Mouse (Mus musculus): ENCODE measurements around the gene E4f1. TPM values are rescaled to one million over a fixed set of nuclear protein-coding genes. Genes with fewer than 3 reads are reported as not detected.

Gene E4f1
- polyA plus RNA-seq, 1 experiment from 2014 or later: 35.4 TPM

DNA sequence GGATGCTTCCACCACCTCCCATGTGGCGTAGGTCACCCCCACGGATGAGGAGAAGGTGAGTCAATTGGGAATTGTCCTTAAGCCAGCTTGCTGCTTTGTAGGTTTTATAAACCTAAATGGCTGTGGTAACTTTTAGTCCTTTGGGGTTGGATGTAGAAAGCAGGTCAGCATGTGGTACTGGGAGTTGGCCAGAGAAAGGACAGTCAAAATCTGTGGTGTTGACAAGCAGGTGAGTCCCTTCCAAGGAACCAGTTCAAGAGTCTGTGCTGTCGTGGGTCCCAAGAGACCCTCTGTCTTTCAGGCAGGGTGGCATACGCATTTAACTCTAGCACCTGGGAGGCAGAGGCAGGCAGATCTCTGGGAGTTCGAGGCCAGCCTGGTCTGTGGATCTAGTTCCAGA is 45.6 kb downstream of the E4f1 start:
- Histone ChIP-seq H3K9ac (no peak overlapping the region), H3K36me3 (peaks cover 57% of the 10 kb centered on the region), H3K4me3 (no peak overlapping the region), H3K27me3 (no peaks in the 10 kb centered on the region), H3K4me1 (peaks cover 16% of the 10 kb centered on the region), H3K4me2 (no peak overlapping the region), H3K27ac (no peak overlapping the region), H3K9me3 (no peaks in the 10 kb centered on the region)
- no peak for ATAC-seq (ENCODE audit: borderline replicate concordance, extremely low read depth, low FRiP score, low TSS enrichment)
- WGBS: 94% methylated on average over 5 of the region's 5 CpGs

DNA sequence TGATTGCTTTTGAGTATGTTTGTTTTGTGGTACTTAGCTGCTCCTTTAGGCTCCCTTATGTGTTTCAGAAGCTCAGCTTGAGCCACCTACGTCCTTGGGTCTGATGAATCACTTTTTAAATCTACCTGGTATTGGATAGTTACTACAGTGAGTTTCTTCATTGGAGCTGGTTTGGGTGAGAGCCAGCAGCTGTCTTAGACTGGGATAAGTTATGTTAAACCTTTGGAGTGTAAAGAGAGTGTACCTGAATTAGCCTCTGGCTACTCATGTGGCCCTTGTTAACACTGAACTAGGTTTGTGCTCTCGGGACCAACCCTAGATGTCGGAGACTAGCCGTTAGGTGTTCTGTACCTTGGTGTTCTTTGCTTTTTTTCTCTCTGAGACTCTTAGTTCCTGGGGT is 47.0 kb downstream of the E4f1 start:
- H3K9ac ChIP-seq: no peak overlapping the region
- peaks cover 71% of the 10 kb centered on the region for H3K36me3 ChIP-seq
- H3K4me3 ChIP-seq: no peak overlapping the region
- no peak overlapping the region for H3K4me2 ChIP-seq
- H3K4me1 ChIP-seq: peaks cover 7% of the 10 kb centered on the region
- H3K27me3 ChIP-seq: no peaks in the 10 kb centered on the region
- 89% methylated on average over 4 of the region's 4 CpGs for whole genome bisulfite sequencing
- no peak overlapping the region for H3K27ac ChIP-seq
- no peak for ATAC-seq (ENCODE audit: borderline replicate concordance, extremely low read depth, low FRiP score, low TSS enrichment)
- H3K9me3 ChIP-seq: no peaks in the 10 kb centered on the region

DNA sequence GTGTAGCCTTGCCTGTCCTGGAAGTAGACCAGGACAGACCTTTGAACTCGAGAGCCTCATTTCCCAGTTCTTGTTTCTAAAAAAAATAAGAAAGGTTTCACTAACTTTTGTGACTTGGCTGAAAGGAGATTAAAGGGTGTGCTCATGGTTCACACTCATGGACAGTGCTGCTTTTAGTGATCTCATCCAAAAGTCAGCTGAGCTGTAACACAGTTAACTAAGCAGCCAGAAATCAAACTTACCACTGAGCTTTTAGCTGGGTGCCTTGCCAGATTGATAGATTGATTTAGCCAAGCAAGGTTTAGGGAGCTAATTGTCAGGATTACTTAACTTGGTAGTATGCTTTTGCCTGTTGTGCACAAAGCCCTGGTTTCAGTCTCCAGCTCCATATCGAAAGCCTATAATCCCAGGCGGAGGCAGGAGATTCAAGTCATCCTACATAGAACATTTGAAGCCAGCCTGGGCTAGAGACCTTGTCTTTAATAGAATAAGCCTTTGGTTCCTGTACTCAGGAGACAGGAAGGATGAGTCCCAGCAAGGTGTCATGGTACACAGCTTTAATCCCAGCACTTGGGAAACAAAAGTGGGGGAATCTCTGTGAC is 54.0 kb downstream of the E4f1 start:
- Histone ChIP-seq H3K4me1 (peaks cover 31% of the 10 kb centered on the region), H3K27me3 (no peaks in the 10 kb centered on the region), H3K27ac (no peak overlapping the region), H3K4me3 (peak overlapping the region; percentile 78), H3K36me3 (peaks cover 53% of the 10 kb centered on the region), H3K9ac (peak overlapping the region; percentile 90), H3K9me3 (no peaks in the 10 kb centered on the region), H3K4me2 (peak overlapping the region; percentile 85)
- 74% methylated on average over 3 of the region's 3 CpGs for WGBS
- no peak for ATAC-seq (ENCODE audit: borderline replicate concordance, extremely low read depth, low FRiP score, low TSS enrichment)

DNA sequence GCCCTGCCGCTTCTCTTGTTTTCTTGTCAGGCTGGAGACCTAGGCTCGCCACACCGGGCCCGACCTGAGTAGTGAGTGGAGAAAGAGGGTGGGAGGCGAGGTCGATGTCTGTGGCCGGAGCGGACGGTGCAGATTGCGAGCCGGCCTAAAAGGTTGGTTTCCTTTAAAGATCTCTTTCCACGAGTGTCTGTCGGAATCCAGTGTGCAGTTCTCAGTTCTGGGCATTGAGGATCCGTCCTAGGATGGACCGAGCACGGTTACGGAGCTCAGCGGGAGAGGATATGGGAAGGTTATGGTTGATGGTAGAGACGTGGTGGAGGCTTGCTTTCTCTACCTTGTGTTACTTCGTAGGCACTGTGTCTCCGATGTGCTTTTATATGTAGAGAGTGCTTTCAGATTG is 55.1 kb downstream of the E4f1 start:
- ATAC-seq (ENCODE audit: borderline replicate concordance, extremely low read depth, low FRiP score, low TSS enrichment): peak; percentile 15; the same call in 1 of the 2 replicates
- no peaks in the 10 kb centered on the region for H3K27me3 ChIP-seq
- H3K9ac ChIP-seq: peak overlapping the region; percentile 90
- peak overlapping the region; percentile 85 for H3K4me2 ChIP-seq
- peaks cover 51% of the 10 kb centered on the region for H3K36me3 ChIP-seq
- H3K27ac ChIP-seq: peak overlapping the region; percentile 92
- peak overlapping the region; percentile 78 for H3K4me3 ChIP-seq
- peaks cover 31% of the 10 kb centered on the region for H3K4me1 ChIP-seq
- under 1% methylated on average over 21 of the region's 21 CpGs for WGBS
- no peaks in the 10 kb centered on the region for H3K9me3 ChIP-seq

DNA sequence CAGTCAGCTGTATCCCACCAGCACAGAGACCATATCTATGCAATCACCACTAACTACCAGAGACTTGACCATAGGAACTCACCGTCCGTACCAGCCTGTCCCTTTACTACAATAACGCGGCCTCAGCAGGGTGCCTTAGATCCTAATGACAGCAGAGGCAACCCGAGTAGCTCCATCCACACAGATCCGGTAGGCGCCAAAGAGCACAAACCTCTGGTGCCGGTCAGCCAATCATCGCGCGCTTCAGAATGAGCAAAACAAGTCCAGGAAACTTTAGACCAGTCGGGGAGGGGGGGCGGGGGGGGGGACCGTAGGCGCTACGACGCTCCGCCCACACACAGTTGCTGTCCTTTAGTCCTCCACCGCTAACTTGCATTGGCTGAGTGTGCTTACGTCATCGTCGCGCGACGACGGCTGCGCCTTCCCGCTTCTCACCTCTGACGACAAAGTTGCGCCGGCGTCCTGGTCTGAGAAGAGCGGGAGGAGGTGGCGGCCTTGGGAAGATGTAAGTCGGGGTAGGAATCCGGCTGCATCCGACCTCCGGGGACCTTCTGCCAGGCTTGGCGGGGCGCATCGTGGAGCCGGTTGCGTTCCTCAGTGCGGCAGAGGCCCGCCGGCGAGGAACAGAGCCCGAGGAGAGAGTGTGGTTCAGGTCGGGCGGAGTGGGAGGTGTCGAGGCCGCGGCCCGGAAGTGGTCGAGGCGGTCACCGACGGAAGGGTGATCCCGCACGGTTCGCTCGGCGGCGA is 55.7 kb downstream of the E4f1 start, which contains the start of gene Rnps1:
Gene Rnps1 (plus strand): TSS at position 336 of the 747 bp plus-strand sequence.
- peak; percentile 96 for ATAC-seq (ENCODE audit: borderline replicate concordance, extremely low read depth, low FRiP score, low TSS enrichment)
- Histone ChIP-seq H3K36me3 (peaks cover 51% of the 10 kb centered on the region), H3K4me3 (peak within 1 kb of the TSS; percentile 78), H3K27ac (peak within 1 kb of the TSS; percentile 92), H3K27me3 (no peaks in the 10 kb centered on the region), H3K4me1 (peaks cover 31% of the 10 kb centered on the region), H3K4me2 (peak within 1 kb of the TSS; percentile 85), H3K9me3 (no peaks in the 10 kb centered on the region), H3K9ac (peak within 1 kb of the TSS; percentile 90)
- WGBS: under 1% methylated on average over 64 of the region's 64 CpGs

DNA sequence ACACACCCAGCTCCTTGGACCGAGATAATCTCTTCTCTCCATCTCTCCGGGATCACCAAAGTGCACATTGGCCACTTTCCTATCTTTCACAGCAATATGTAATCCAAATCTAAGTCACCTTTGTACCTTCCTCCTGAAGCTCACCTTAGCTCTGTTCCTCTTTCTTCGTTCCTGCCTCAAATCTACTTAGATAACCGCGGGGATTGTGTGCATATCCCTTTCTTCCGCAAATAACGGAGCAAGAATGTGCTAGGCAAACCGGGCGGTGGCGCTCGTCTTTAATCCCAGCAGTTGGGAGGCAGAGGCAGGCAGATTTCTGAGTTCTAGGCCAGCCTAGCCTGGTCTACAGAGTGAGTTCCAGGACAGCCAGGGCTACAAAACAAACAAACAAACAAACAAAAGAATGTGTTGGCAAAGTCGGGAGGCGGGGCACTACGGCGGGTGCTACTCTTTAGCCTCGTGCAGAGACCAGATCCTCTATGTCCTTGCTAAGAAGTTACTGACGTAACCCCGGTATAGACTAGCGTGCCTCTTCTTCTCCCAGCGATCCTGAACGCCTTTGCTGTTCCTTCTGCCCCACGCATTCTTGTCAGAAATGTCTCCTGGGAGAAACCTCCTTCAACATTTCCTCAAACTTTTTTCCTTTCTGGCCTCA is 56.4 kb downstream of the E4f1 start:
- Histone ChIP-seq H3K4me3 (peak overlapping the region; percentile 78), H3K9me3 (no peaks in the 10 kb centered on the region), H3K27me3 (no peaks in the 10 kb centered on the region), H3K36me3 (peaks cover 50% of the 10 kb centered on the region), H3K27ac (peak overlapping the region; percentile 92), H3K4me1 (peaks cover 31% of the 10 kb centered on the region), H3K9ac (peak overlapping the region; percentile 61), H3K4me2 (peak overlapping the region; percentile 70)
- WGBS: 21% methylated on average over 22 of the region's 22 CpGs
- peak; percentile 47 for ATAC-seq (ENCODE audit: borderline replicate concordance, extremely low read depth, low FRiP score, low TSS enrichment)

DNA sequence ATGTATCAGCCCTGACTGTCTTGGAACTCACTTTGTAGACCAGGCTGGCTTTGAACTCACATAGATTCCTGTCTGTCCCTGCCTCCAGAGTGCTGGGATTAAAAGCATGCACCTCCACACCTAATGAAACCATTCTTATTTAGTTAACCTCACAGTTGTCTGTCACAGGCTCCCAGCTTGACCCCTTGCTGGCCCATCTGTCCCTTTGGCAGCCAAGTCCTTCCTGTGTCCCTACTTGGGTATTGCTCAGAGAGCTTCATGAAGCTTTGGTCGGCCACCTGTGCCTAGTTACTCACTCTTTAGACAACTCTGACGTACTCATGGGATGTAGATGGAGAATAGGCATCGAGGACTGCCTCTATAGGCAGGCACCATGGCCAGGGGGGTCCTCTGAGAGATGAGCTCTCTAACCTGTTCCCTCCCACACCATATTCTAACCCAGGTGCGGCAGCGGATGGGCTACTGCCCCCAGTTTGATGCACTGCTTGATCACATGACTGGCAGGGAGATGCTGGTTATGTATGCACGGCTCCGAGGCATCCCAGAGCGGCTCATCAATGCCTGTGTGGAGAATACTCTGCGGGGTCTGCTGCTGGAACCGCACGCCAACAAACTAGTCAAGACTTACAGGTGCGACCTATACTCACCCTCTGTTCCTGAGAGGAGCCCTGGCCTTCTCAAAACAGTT is 62.9 kb downstream of the E4f1 start:
- WGBS: 80% methylated on average over 12 of the region's 12 CpGs
- H3K27me3 ChIP-seq: no peaks in the 10 kb centered on the region
- no peak for ATAC-seq (ENCODE audit: borderline replicate concordance, extremely low read depth, low FRiP score, low TSS enrichment)
- H3K4me1 ChIP-seq: no peaks in the 10 kb centered on the region
- peaks cover 66% of the 10 kb centered on the region for H3K36me3 ChIP-seq
- no peak overlapping the region for H3K27ac ChIP-seq
- H3K9ac ChIP-seq: no peak overlapping the region
- no peaks in the 10 kb centered on the region for H3K9me3 ChIP-seq
- H3K4me3 ChIP-seq: no peak overlapping the region
- no peak overlapping the region for H3K4me2 ChIP-seq

DNA sequence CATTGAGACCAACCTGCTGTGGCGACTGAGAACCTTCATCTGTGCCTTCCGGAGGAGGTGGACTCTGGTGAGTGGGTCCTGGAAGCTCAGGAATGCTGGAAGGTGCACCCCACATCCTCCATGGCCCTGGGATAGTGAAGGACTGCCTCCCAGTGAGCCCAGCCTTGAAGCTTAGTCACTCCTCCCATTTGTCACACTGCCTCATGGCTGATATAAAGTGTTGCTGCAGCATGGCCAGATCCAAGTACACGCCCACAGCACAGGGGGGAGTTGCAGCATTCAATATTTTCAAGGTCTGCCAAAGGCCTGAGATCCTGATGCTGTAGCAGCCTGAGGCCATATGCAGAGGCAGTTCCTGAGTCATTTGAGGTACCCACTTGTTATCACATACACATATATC is 67.7 kb downstream of the E4f1 start:
- Histone ChIP-seq H3K4me2 (no peak overlapping the region), H3K27ac (no peak overlapping the region), H3K36me3 (peaks cover 38% of the 10 kb centered on the region), H3K27me3 (no peaks in the 10 kb centered on the region), H3K9me3 (no peaks in the 10 kb centered on the region), H3K9ac (no peak overlapping the region), H3K4me1 (no peaks in the 10 kb centered on the region), H3K4me3 (no peak overlapping the region)
- ATAC-seq (ENCODE audit: borderline replicate concordance, extremely low read depth, low FRiP score, low TSS enrichment): no peak
- WGBS: 50% methylated on average over 3 of the region's 3 CpGs

DNA sequence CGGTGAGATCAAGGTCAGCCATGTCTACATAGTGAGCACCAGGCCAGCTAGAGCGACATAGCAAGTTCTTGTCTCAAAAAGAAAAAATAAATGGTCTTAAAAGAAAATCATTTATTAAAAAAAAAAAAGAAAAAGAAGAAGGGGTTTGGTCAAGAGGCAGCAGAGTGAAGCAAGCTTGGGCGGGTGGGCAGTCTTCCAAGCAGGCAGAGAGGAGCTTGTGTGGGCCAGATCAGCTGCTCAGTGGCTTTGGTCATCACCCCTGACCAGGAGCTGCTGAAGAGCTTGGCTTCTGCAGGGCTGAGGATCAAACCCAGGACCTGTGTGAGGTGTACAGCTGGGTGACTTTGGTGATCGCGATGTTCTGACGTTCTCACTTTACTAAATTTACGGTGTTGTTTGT is 75.7 kb downstream of the E4f1 start:
- Histone ChIP-seq H3K4me3 (no peak overlapping the region), H3K9me3 (no peaks in the 10 kb centered on the region), H3K27ac (no peak overlapping the region), H3K27me3 (no peaks in the 10 kb centered on the region), H3K9ac (no peak overlapping the region), H3K4me1 (no peaks in the 10 kb centered on the region), H3K4me2 (no peak overlapping the region), H3K36me3 (peaks cover 9% of the 10 kb centered on the region; the same call in 1 of the 2 replicates)
- 81% methylated on average over 7 of the region's 7 CpGs for WGBS
- ATAC-seq (ENCODE audit: borderline replicate concordance, extremely low read depth, low FRiP score, low TSS enrichment): no peak

Data from lung, embryonic 15.5 days (tissue).